In the genomic region with DNA sequence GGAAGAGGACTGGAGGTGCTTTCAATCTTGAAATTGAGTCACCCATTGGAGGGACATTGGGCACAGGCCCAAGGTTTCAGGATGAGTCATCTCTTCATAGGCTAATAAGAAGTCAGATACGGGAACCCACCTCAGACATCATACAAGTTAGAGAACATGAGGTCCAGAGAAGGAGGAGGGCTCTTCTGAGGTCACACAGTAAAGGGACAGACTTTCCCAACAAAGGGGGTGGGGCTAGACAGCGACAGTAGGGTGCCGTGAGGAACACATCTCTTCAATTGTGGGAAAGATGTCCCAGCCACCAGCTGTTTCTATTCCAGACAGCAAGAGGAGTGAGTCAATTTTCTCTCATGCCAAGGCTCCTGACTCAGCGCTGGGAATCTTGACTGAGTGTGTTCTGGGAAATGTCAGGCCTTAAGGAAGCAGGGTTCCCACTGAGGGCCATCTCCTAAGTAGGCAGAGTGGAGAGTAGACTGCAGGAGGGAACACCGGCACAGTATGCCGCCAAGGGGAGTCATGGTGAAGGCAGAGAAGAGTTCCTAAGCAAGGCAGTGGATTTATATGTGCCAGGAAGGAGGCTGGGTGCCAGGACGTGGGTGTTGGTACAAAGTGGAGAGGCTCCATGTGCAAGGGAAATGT, we compare ENCODE assay signal across 7 mouse cellular contexts. TPM values are rescaled to one million over a fixed set of nuclear protein-coding genes. Genes with fewer than 3 reads are reported as not detected.
DNase-seq lines count a peak whose midpoint lies in the region; ATAC-seq and TF ChIP-seq lines count a peak whose summit lies in the region.

No protein-coding gene starts in this region.

- no peak for ATAC-seq in forebrain, embryonic 12.5 days (ENCODE audit: low FRiP score)
- ATAC-seq in stomach, postnatal 0 days (ENCODE audit: low FRiP score, low TSS enrichment) = peak; percentile 13
- ATAC-seq in inflammation-experienced regulatory T-cells, adult 6 months = no peak

- WGBS in forebrain, embryonic 12.5 days = 80% methylated on average over 7 of the region's 7 CpGs
- 39% methylated on average over 7 of the region's 7 CpGs for WGBS in stomach, postnatal 0 days

- DNase-seq in 3134 (ENCODE audit: extremely low read depth, insufficient read length, low spot score) = peak; percentile 77
- peak; percentile 95 for DNase-seq in 3T3-L1 (ENCODE audit: low read depth, low spot score)
- DNase-seq in layer of hippocampus, adult 11-12 months (ENCODE audit: low spot score) = peak; percentile 80
- peak; percentile 57 for DNase-seq in lung, postnatal 25 days (ENCODE audit: low spot score)
- DNase-seq in stomach, postnatal 0 days (ENCODE audit: low spot score) = peak; percentile 62

- no peak overlapping the region for H3K4me3 ChIP-seq in forebrain, embryonic 12.5 days (replicated peaks)
- H3K4me3 ChIP-seq in stomach, postnatal 0 days (ENCODE audit: low read depth, low read length) = no peak overlapping the region

- H3K27me3 ChIP-seq in forebrain, embryonic 12.5 days = no peaks in the 10 kb centered on the region
- no peaks in the 10 kb centered on the region for H3K27me3 ChIP-seq in stomach, postnatal 0 days (ENCODE audit: control insufficient read depth, insufficient read depth, low read length)

- H3K9ac ChIP-seq in forebrain, embryonic 12.5 days = no peak overlapping the region
- H3K9ac ChIP-seq in stomach, postnatal 0 days (ENCODE audit: low read length) = no peak overlapping the region

- H3K36me3 ChIP-seq in forebrain, embryonic 12.5 days (replicated peaks) = no peaks in the 10 kb centered on the region
- no peaks in the 10 kb centered on the region for H3K36me3 ChIP-seq in stomach, postnatal 0 days (ENCODE audit: control insufficient read depth, insufficient read depth, low read length)

- TF ChIP-seq EP300 in stomach, postnatal 0 days (optimal IDR thresholded peaks at IDR 0.05) = no peak

- H3K9me3 ChIP-seq in forebrain, embryonic 12.5 days = no peaks in the 10 kb centered on the region
- H3K9me3 ChIP-seq in stomach, postnatal 0 days (ENCODE audit: control insufficient read depth, low read length) = no peaks in the 10 kb centered on the region

- H3K4me1 ChIP-seq in forebrain, embryonic 12.5 days = peaks cover 28% of the 10 kb centered on the region
- peaks cover 6% of the 10 kb centered on the region for H3K4me1 ChIP-seq in stomach, postnatal 0 days (replicated peaks; ENCODE audit: control insufficient read depth, insufficient read depth)

- no peak for TF ChIP-seq CTCF in stomach, postnatal 0 days (IDR thresholded peaks at IDR 0.05; ENCODE audit: low read depth)

- H3K4me2 ChIP-seq in forebrain, embryonic 12.5 days = no peak overlapping the region
- no peak overlapping the region for H3K4me2 ChIP-seq in stomach, postnatal 0 days (replicated peaks; ENCODE audit: low read depth)

- H3K27ac ChIP-seq in forebrain, embryonic 12.5 days = 0 out of 2 replicates have a peak overlapping the region, but pooled peaks have one; percentile 86
- peak overlapping the region; percentile 84 for H3K27ac ChIP-seq in stomach, postnatal 0 days (replicated peaks)

RNA-seq across cellular contexts. Expression of gene Coq8b, which starts 1.0 kb away (rescaled TPM):
- polyA plus RNA-seq in forebrain, embryonic 12.5 days (2016; fragmentation: Nextera tagmentation; extraction: Ambion mirVana) = 20.2 and 21.0 TPM in 2 replicates
- 25.0 and 26.6 TPM in 2 replicates for polyA plus RNA-seq in stomach, postnatal 0 days (2015; fragmentation: Nextera tagmentation; extraction: Ambion mirVana)
- polyA plus RNA-seq in inflammation-experienced regulatory T-cells, adult 6 months (2017; shearing (Covaris generic)) = 10 to 100 TPM in 2 of 3 experiments, 1 to 10 TPM in 1; 9.5 to 14.0 (median 10.9) TPM

RNA-seq across cellular contexts. Expression of gene Itpkc, which starts 3.4 kb away (rescaled TPM):
- 6.3 and 7.5 TPM in 2 replicates for polyA plus RNA-seq in forebrain, embryonic 12.5 days (2016; fragmentation: Nextera tagmentation; extraction: Ambion mirVana)
- 11.6 and 12.2 TPM in 2 replicates for polyA plus RNA-seq in stomach, postnatal 0 days (2015; fragmentation: Nextera tagmentation; extraction: Ambion mirVana)
- polyA plus RNA-seq in inflammation-experienced regulatory T-cells, adult 6 months (2017; shearing (Covaris generic)) = under 1 TPM; 0.49 to 0.83 (median 0.58) TPM

RNA-seq across cellular contexts. Expression of gene Numbl, which starts 26.4 kb away (rescaled TPM):
- 40.6 and 41.8 TPM in 2 replicates for polyA plus RNA-seq in forebrain, embryonic 12.5 days (2016; fragmentation: Nextera tagmentation; extraction: Ambion mirVana)
- polyA plus RNA-seq in stomach, postnatal 0 days (2015; fragmentation: Nextera tagmentation; extraction: Ambion mirVana) = 12.8 and 14.6 TPM in 2 replicates
- polyA plus RNA-seq in inflammation-experienced regulatory T-cells, adult 6 months (2017; shearing (Covaris generic)) = under 1 TPM; 0.15 to 0.38 (median 0.15) TPM

RNA-seq across cellular contexts. Expression of gene Snrpa, which starts 35.7 kb away (rescaled TPM):
- polyA plus RNA-seq in forebrain, embryonic 12.5 days (2016; fragmentation: Nextera tagmentation; extraction: Ambion mirVana) = 302 and 306 TPM in 2 replicates
- 82.2 and 82.7 TPM in 2 replicates for polyA plus RNA-seq in stomach, postnatal 0 days (2015; fragmentation: Nextera tagmentation; extraction: Ambion mirVana)
- 10 to 100 TPM; 63.4 to 96.0 (median 77.8) TPM for polyA plus RNA-seq in inflammation-experienced regulatory T-cells, adult 6 months (2017; shearing (Covaris generic))

RNA-seq across cellular contexts. Expression of gene BC024978, which starts 36.2 kb away (rescaled TPM):
- polyA plus RNA-seq in forebrain, embryonic 12.5 days (2016; fragmentation: Nextera tagmentation; extraction: Ambion mirVana) = 3.9 and 4.1 TPM in 2 replicates
- polyA plus RNA-seq in stomach, postnatal 0 days (2015; fragmentation: Nextera tagmentation; extraction: Ambion mirVana) = 1.7 and 1.8 TPM in 2 replicates
- 1 to 10 TPM; 2.2 to 5.9 (median 5.2) TPM for polyA plus RNA-seq in inflammation-experienced regulatory T-cells, adult 6 months (2017; shearing (Covaris generic))
